In the genomic region with DNA sequence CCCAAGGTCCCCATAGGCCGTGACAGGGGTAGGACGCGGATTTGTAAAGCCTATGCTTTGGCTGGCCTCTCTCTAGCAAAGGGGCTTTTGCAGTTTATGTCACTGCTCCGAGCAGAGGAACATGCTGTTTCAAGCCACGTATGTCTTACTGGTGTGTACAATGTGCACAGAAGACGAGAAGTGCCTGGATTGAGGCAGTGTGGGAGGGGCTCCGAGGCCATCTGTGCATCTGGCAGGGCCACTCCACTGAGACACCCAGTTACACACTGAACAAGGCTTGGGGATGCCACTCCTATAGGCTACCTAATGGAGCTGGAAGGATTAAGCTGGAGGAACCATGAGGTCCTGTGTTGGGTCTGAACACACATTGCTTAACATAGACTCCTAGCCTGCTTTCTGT, we compare ENCODE assay signal across 9 mouse cellular contexts. TPM values are rescaled to one million over a fixed set of nuclear protein-coding genes. Genes with fewer than 3 reads are reported as not detected.
DNase-seq lines count a peak whose midpoint lies in the region; ATAC-seq lines count a peak whose summit lies in the region.
"Had no signal": no experiment of that assay in that cellular context is flagged by ENCODE, and none has a peak within 500 bp of the region (broad histone marks: within the 10 kb centered on the region; RNA-seq: fewer than 3 reads in every experiment).

No protein-coding gene starts in this region.

- ATAC-seq in kidney, embryonic 16.5 days (ENCODE audit: low FRiP score, low TSS enrichment): no peak
- no peak for ATAC-seq in embryonic facial prominence, embryonic 15.5 days (ENCODE audit: insufficient number of reproducible peaks, low FRiP score, low TSS enrichment, low read depth)
- peak; percentile 46; the same call in 1 of the 2 replicates for ATAC-seq in midbrain, embryonic 16.5 days

- DNase-seq in kidney, adult 11 months: no peak
- peak; percentile 48 for DNase-seq in heart, postnatal 4 days
- no peak for DNase-seq in Muller cell, postnatal 12 days (ENCODE audit: inconsistent ontology term)
- DNase-seq in adrenal gland, postnatal 4 days (ENCODE audit: low spot score in 2 of 2): no peak
- DNase-seq in gastrocnemius, adult 8-10 months (ENCODE audit: low spot score in 2 of 2): no peak

- H3K4me3 ChIP-seq in kidney, embryonic 16.5 days (ENCODE audit: low read length): no peak overlapping the region
- H3K4me3 ChIP-seq in embryonic facial prominence, embryonic 15.5 days (replicated peaks): no peak overlapping the region
- no peak overlapping the region for H3K4me3 ChIP-seq in midbrain, embryonic 16.5 days (ENCODE audit: low read depth, low read length)

- no peaks in the 10 kb centered on the region for H3K36me3 ChIP-seq in kidney, embryonic 16.5 days (ENCODE audit: insufficient read depth, low read length)
- H3K36me3 ChIP-seq in embryonic facial prominence, embryonic 15.5 days: no peaks in the 10 kb centered on the region
- no peaks in the 10 kb centered on the region for H3K36me3 ChIP-seq in midbrain, embryonic 16.5 days (ENCODE audit: control insufficient read depth, insufficient read depth, low read length)

- H3K27ac ChIP-seq in kidney, embryonic 16.5 days (ENCODE audit: low read length): peak overlapping the region; percentile 35; the same call in 1 of the 2 replicates
- peak overlapping the region; percentile 45 for H3K27ac ChIP-seq in embryonic facial prominence, embryonic 15.5 days (replicated peaks)
- no peak overlapping the region for H3K27ac ChIP-seq in midbrain, embryonic 16.5 days (ENCODE audit: low read length)
- H3K27ac ChIP-seq: macrophage had no signal

- H3K9me3 ChIP-seq in kidney, embryonic 16.5 days (ENCODE audit: low read length): no peaks in the 10 kb centered on the region
- no peaks in the 10 kb centered on the region for H3K9me3 ChIP-seq in embryonic facial prominence, embryonic 15.5 days (replicated peaks)
- H3K9me3 ChIP-seq in midbrain, embryonic 16.5 days (replicated peaks; ENCODE audit: control insufficient read depth, low read length, poor library complexity, severe bottlenecking): no peaks in the 10 kb centered on the region

- peaks cover 17% of the 10 kb centered on the region; the same call in 1 of the 2 replicates for H3K4me1 ChIP-seq in kidney, embryonic 16.5 days (ENCODE audit: insufficient read depth, low read length)
- peaks cover 16% of the 10 kb centered on the region for H3K4me1 ChIP-seq in embryonic facial prominence, embryonic 15.5 days
- peaks cover 6% of the 10 kb centered on the region for H3K4me1 ChIP-seq in midbrain, embryonic 16.5 days (ENCODE audit: control insufficient read depth, insufficient read depth, low read length)

- no peaks in the 10 kb centered on the region for H3K27me3 ChIP-seq in kidney, embryonic 16.5 days (ENCODE audit: insufficient read depth, low read length)
- no peaks in the 10 kb centered on the region for H3K27me3 ChIP-seq in embryonic facial prominence, embryonic 15.5 days
- no peaks in the 10 kb centered on the region for H3K27me3 ChIP-seq in midbrain, embryonic 16.5 days (ENCODE audit: control insufficient read depth, insufficient read depth, low read depth, low read length)

- WGBS in kidney, embryonic 16.5 days: 66% methylated on average over 7 of the region's 7 CpGs
- 56% methylated on average over 7 of the region's 7 CpGs for WGBS in embryonic facial prominence, embryonic 15.5 days
- WGBS in midbrain, embryonic 16.5 days: 38% methylated on average over 7 of the region's 7 CpGs

- H3K9ac ChIP-seq in kidney, embryonic 16.5 days (replicated peaks; ENCODE audit: low read length): no peak overlapping the region
- H3K9ac ChIP-seq in embryonic facial prominence, embryonic 15.5 days: no peak overlapping the region
- no peak overlapping the region for H3K9ac ChIP-seq in midbrain, embryonic 16.5 days (ENCODE audit: low read depth, low read length)

- no peak overlapping the region for H3K4me2 ChIP-seq in kidney, embryonic 16.5 days (replicated peaks; ENCODE audit: low read depth, low read length)
- H3K4me2 ChIP-seq in embryonic facial prominence, embryonic 15.5 days (replicated peaks): no peak overlapping the region
- no peak overlapping the region for H3K4me2 ChIP-seq in midbrain, embryonic 16.5 days (ENCODE audit: low read length)

RNA-seq across cellular contexts. Expression of a gene that starts 17.1 kb away (rescaled TPM):
- 0.42 TPM in 1 of 2 replicates, not detected in the other for polyA plus RNA-seq in kidney, embryonic 16.5 days (2015; fragmentation: Nextera tagmentation; extraction: Ambion mirVana)
- polyA plus RNA-seq in embryonic facial prominence, embryonic 15.5 days (2015; fragmentation: Nextera tagmentation; extraction: Ambion mirVana): 1.1 and 1.2 TPM in 2 replicates
- not detected for total RNA-seq in heart, postnatal 4 days (2021)
- polyA plus RNA-seq in midbrain, embryonic 16.5 days (2015; fragmentation: Nextera tagmentation; extraction: Ambion mirVana): not detected in 2 replicates
- not detected for total RNA-seq in adrenal gland, postnatal 4 days (2021)
- not detected for total RNA-seq in gastrocnemius, adult 8-10 months (2022)
- polyA plus RNA-seq: macrophage had no signal

RNA-seq across cellular contexts. Expression of a gene that starts 31.6 kb away (rescaled TPM):
- polyA plus RNA-seq in kidney, embryonic 16.5 days (2015; fragmentation: Nextera tagmentation; extraction: Ambion mirVana): 6.8 and 7.4 TPM in 2 replicates
- polyA plus RNA-seq in embryonic facial prominence, embryonic 15.5 days (2015; fragmentation: Nextera tagmentation; extraction: Ambion mirVana): 2.8 and 3.4 TPM in 2 replicates
- 1 to 10 TPM; 3.3 to 3.8 TPM for total RNA-seq in heart, postnatal 4 days (2021)
- 3.0 and 3.2 TPM in 2 replicates for polyA plus RNA-seq in midbrain, embryonic 16.5 days (2015; fragmentation: Nextera tagmentation; extraction: Ambion mirVana)
- 1 to 10 TPM; 3.7 to 4.0 TPM for total RNA-seq in adrenal gland, postnatal 4 days (2021)
- total RNA-seq in gastrocnemius, adult 8-10 months (2022): under 1 TPM in 1 of 4 experiments, not detected in 3; 0.15 TPM
- polyA plus RNA-seq: macrophage had no signal
